Mouse (Mus musculus) Patski (cell line): ENCODE measurements at regions not wholly inside any gene's neighbourhood (a gene's known extent, or its start where the extent isn't known, plus 50 kb on each side); places are given as distances from the start of the nearest gene placed in this dataset.

Source experiments
- ATAC-seq: fragments of 100-300 bp; one replicate; pipeline ENCODE4 v1.8.0; 2021
- CTCF ChIA-PET: fragments of 350-600 bp; sonication (Branson Sonifier 250); formaldehyde crosslinking; loops from one replicate; lab custom pipeline; 2022; ENCODE audit warnings: inconsistent platforms; lab: Charles Lee
- POLR2A ChIA-PET: fragments of 350-600 bp; sonication (Branson Sonifier 250); formaldehyde crosslinking; loops from one replicate; lab custom pipeline; 2022; ENCODE audit warnings: antibody characterized with exemption, inconsistent platforms; lab: Charles Lee
- DNase-seq: peaks from one replicate; pipeline ENCODE4 v3.0.0-alpha.2; 2011; ENCODE audit warnings: low read depth, low spot score
- H3K27me3 ChIP-seq: fragments of 371-371 bp; one replicate; pipeline ENCODE4 v1.5.1; 2021
- CTCF ChIP-seq: fragments of 100-300 bp; IDR thresholded peaks from one replicate; pipeline ENCODE4 v1.5.1; 2021
- in situ Hi-C: fragments of 300-500 bp; cut with MboI; formaldehyde crosslinking; loops from 3 replicates; pipeline ENCODE4 v1.11.1; 2018; ENCODE audit warnings: low pct_unique_long_range_greater_than_20kb, mixed read lengths

- DNase-seq (no peak), ATAC-seq (no peak)
- no peaks in the 10 kb centered on the region for H3K27me3 ChIP-seq
- ChIA-PET CTCF (no interaction called here), POLR2A (no interaction called here)
- in situ Hi-C loops = no loop called here
- TF ChIP-seq CTCF = no peak
These were observed 193.6 kb downstream of the Gm19410 start for GRCm38 (mm10) chr8:35959201-35959600.

GRCm38 (mm10) chr8:35960867-35961614 lies 195.5 kb downstream of the Gm19410 start:
- CTCF ChIA-PET = no interaction called here
- ATAC-seq (no peak), DNase-seq (no peak)
- in situ Hi-C loops = no loop called here
- H3K27me3 ChIP-seq = no peaks in the 10 kb centered on the region
- no peak for TF ChIP-seq CTCF
- POLR2A ChIA-PET = no interaction called here

GRCm38 (mm10) chr8:35961615-35962220 lies 196.1 kb downstream of the Gm19410 start:
- H3K27me3 ChIP-seq = no peaks in the 10 kb centered on the region
- in situ Hi-C loops = no loop called here
- TF ChIP-seq CTCF = no peak
- ChIA-PET POLR2A (no interaction called here), CTCF (no interaction called here)
- ATAC-seq (no peak), DNase-seq (no peak)

GRCm38 (mm10) chr8:35964932-35965331 lies 199.3 kb downstream of the Gm19410 start:
- H3K27me3 ChIP-seq = no peaks in the 10 kb centered on the region
- ATAC-seq = no peak
- in situ Hi-C loops = no loop called here
- TF ChIP-seq CTCF = no peak
- DNase-seq = no peak
- CTCF ChIA-PET = interaction anchor here (0.9 kb wide), 1 partner anchor 22 kb away, joined by 3 read pairs; no protein-coding TSS in a partner anchor
- POLR2A ChIA-PET = no interaction called here

- ChIA-PET POLR2A (no interaction called here), CTCF (no interaction called here)
- DNase-seq = no peak
- TF ChIP-seq CTCF = no peak
- in situ Hi-C loops = no loop called here
- no peak for ATAC-seq
- H3K27me3 ChIP-seq = no peaks in the 10 kb centered on the region
These were observed 202.8 kb downstream of the Gm19410 start for GRCm38 (mm10) chr8:35968341-35968740.

GRCm38 (mm10) chr8:35971082-35971481 lies 205.5 kb downstream of the Gm19410 start:
- in situ Hi-C loops = no loop called here

GRCm38 (mm10) chr8:35974323-35975029 lies 208.9 kb downstream of the Gm19410 start:
- no peaks in the 10 kb centered on the region for H3K27me3 ChIP-seq
- DNase-seq (no peak), ATAC-seq (peak; percentile 39)
- in situ Hi-C loops = no loop called here
- TF ChIP-seq CTCF = no peak
- POLR2A ChIA-PET = no interaction called here
- CTCF ChIA-PET = interaction anchor here (0.8 to 2.2 kb wide), 2 partner anchors 10 to 218 kb away, joined by 3 to 8 read pairs; no protein-coding TSS in a partner anchor

More at GRCm38 (mm10) chr8:35971082-35971481, 205.5 kb downstream of the Gm19410 start:
- H3K27me3 ChIP-seq = no peaks in the 10 kb centered on the region
- no peak for DNase-seq
- ChIA-PET CTCF (no interaction called here), POLR2A (no interaction called here)
- ATAC-seq = peak; percentile 57
- TF ChIP-seq CTCF = no peak

GRCm38 (mm10) chr8:35979638-35980255 lies 214.2 kb downstream of the Gm19410 start:
- in situ Hi-C loops = no loop called here
- DNase-seq (no peak), ATAC-seq (no peak)
- H3K27me3 ChIP-seq = no peaks in the 10 kb centered on the region
- ChIA-PET CTCF (interaction anchor here (1.2 to 1.6 kb wide), 2 partner anchors 25 to 100 kb away, joined by 3 to 6 read pairs; no protein-coding TSS in a partner anchor), POLR2A (no interaction called here)
- TF ChIP-seq CTCF = no peak

- no peaks in the 10 kb centered on the region for H3K27me3 ChIP-seq
- ATAC-seq (no peak), DNase-seq (no peak)
- POLR2A ChIA-PET = no interaction called here
- no peak for TF ChIP-seq CTCF
- CTCF ChIA-PET = no interaction called here
- in situ Hi-C loops = no loop called here
These were observed 217.5 kb downstream of the Gm19410 start for GRCm38 (mm10) chr8:35983083-35983482.

GRCm38 (mm10) chr8:35985152-35985689 lies 219.6 kb downstream of the Gm19410 start:
- no peak for TF ChIP-seq CTCF
- in situ Hi-C loops = no loop called here
- no peak for ATAC-seq
- ChIA-PET POLR2A (no interaction called here), CTCF (interaction anchor here (1.1 to 2.6 kb wide), 3 partner anchors 12 to 92 kb away, joined by 3 to 8 read pairs (median 3); no protein-coding TSS in a partner anchor)
- DNase-seq = no peak
- no peaks in the 10 kb centered on the region for H3K27me3 ChIP-seq
